Mouse (Mus musculus): ENCODE measurements around the gene Mvb12a.

DNA sequence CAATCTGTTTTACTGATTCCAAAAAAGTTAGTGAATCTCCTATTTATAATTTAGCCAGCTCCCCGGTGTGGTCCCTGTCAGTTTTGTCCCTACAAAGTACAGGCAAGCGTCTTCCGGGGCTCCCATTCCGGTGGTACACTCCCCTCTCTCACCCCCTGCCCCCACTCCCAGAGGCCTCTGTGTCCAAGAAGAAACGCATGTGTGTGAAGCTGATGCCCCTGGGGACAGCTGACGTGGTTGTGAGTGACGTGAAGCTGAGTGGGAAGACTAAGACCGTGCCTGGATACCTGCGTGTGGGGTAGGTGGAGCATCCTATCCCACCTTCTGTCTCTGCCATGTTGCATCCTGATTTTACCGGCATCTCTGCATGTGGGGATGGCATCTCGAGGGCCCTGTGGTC lies 2.3 kb downstream of the Mvb12a start:
- TF ChIP-seq CTCF (IDR thresholded peaks at IDR 0.05; ENCODE audit: low read depth) = no peak
- TF ChIP-seq EP300 (IDR thresholded peaks at IDR 0.05; ENCODE audit: low read depth) = no peak

Measured in liver, postnatal 0 days (tissue).